Mouse (Mus musculus): ENCODE data around the gene Csnk2b.
"Not testable (repeated sequence)": the region's sequence is repeated elsewhere in the genome, so short reads cannot be mapped to it uniquely, and the experiment has no call there.

Csnk2b gene

DNA sequence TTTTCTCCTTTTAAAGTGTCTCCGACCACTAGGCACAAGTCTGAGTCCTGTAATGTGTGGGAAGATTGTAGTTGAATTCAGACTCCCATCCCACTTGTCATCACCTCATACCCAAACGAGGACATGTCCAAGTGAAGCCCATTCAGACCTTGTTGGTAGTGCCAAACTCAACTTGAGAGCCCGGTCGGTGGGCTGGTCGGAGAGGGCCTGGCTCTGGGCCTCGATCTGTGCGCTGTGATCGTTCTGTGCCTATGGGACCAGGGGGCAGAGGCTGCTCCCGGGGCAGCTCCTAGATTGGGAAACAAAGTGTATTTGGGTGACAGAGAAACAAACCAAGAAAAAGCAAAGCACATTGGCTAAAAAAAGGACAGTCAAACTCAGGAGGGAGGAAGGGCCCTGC, 31.2 kb upstream of the Csnk2b start:
- no peak for DNase-seq (ENCODE audit: low spot score in 2 of 2)

- DNase-seq (ENCODE audit: low spot score in 2 of 2): no peak
Observed at GRCm38 (mm10) chr17:35152121-35152520, 30.3 kb upstream of the Csnk2b start.

DNA sequence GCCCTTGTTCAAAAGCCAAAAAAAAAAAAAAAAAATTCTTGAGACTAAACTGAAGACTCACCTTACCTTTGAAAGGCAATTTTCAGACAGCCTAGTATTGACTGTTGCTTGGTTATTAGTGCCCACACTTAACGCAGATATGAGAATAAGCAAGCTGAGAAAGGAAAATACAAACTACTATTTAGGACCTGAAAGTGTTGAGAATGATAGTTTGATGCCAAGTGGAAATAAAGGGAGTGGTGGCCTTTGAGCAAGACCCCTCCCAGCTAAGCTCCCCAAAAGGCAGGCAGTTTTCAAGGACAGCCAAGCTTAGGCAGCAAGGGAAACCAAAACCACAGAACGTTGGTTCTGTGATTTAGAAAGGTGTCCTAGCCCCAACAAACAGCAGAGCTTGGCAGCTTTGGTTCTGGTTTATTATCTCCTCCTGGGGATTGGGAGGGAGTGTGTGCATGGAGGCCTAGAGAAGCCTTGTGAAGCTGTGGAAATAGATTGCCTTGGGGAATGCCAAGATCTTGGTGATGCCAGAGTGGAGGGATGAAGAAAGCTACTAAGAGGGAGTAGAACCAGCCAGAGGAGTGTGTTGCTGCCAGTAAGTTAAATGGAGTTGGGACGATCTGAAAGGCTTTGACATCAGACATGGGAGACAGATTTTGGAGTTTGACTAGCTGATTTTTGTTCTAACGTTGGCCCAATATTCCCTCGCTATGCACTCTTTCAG, 26.2 kb upstream of the Csnk2b start:
- DNase-seq (ENCODE audit: low spot score in 2 of 2): no peak

DNA sequence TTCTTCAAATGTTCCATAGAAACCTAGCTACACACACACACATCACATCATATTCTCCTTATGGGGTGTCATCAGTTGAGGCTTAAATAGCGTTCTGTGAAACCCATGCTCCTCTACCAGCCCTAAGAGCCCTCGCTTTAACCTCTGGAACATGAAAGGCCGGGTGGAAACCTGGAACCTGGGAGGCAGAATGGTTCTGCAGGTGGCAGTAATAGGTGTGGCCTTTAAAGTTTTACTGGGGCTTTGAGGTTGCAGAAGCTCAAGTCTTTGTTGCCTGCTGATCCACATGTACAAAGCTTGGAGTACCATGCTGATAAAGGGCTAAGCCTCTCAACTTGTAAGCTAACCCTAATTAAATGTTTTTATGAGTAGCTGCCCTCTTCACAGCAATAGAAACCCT, 25.5 kb upstream of the Csnk2b start:
- no peak for DNase-seq (ENCODE audit: low spot score in 2 of 2)

- no peak for DNase-seq (ENCODE audit: low spot score in 2 of 2)
Observed at GRCm38 (mm10) chr17:35146139-35146538, 24.3 kb upstream of the Csnk2b start.

DNA sequence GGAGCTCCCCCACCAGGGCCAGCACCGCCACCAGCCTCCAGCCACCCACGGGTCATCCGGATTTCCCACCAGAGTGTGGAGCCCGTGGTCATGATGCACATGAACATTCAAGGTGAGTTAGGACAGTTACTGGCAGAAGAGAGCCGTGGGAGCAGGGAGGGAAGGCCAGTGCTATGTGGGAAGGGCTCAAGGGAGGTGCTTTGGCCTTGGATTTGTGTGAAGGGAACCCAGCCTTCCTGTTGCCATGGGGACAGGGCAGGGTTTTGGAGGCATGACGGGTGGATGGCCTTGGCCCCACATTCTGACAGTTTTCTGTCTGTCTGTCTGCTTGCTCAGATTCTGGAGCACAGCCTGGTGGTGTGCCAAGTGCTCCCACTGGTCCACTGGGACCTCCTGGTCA, 20.1 kb upstream of the Csnk2b start:
- no peak for DNase-seq (ENCODE audit: low spot score in 2 of 2)

GRCm38 (mm10) chr17:35140490-35140996, 18.7 kb upstream of the Csnk2b start:
- no peak for DNase-seq (ENCODE audit: low spot score in 2 of 2)

- DNase-seq (ENCODE audit: low spot score in 2 of 2): no peak
Observed at GRCm38 (mm10) chr17:35139269-35139668, 17.4 kb upstream of the Csnk2b start.

GRCm38 (mm10) chr17:35135591-35136320, 13.9 kb upstream of the Csnk2b start:
- DNase-seq (ENCODE audit: low spot score in 2 of 2): no peak

GRCm38 (mm10) chr17:35134801-35135590, 13.1 kb upstream of the Csnk2b start, which contains the start of gene Bag6:
Bag6 (plus strand) TSS chr17:35135178.
- peak; percentile 87 to 89 for DNase-seq (ENCODE audit: low spot score in 2 of 2)

DNA sequence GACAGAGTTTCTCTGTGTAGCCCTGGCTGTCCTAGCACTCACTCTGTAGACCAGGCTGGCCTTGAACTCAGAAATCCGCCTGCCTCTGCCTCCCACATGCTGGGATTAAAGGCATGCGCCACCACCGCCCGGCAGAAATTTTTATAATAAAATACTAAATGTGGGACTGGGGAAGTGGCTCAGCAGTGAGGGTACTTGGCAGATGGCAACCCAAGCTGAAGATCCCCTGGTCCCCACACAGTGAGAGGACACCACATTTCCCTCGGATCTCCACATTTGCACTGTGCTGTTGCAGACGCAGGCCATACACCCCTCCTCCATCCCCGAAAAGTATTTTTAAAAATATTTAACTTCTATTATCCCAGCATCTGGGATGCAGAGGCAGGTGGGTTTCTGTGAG, 11.7 kb upstream of the Csnk2b start:
- no peak for DNase-seq (ENCODE audit: low spot score in 2 of 2)

DNA sequence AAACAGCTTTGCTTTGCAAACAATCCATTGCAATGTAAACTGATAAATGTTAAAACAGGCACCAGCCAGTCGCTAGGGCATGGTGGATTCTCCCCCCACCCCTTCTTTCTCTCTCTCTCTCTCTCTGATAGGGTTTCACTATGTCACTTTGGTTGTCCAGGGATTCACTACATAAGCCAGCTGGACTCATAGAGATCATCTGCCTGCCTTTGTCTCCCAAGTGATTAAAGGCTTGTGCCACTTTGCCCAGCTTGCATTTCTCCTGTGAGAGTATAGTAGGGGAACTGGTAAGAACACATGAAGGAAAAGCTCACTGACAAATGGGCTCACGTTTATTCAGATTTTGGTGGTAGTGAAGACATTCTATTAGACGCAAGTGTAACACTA, 10.3 kb upstream of the Csnk2b start:
- DNase-seq (ENCODE audit: low spot score in 2 of 2): no peak

DNA sequence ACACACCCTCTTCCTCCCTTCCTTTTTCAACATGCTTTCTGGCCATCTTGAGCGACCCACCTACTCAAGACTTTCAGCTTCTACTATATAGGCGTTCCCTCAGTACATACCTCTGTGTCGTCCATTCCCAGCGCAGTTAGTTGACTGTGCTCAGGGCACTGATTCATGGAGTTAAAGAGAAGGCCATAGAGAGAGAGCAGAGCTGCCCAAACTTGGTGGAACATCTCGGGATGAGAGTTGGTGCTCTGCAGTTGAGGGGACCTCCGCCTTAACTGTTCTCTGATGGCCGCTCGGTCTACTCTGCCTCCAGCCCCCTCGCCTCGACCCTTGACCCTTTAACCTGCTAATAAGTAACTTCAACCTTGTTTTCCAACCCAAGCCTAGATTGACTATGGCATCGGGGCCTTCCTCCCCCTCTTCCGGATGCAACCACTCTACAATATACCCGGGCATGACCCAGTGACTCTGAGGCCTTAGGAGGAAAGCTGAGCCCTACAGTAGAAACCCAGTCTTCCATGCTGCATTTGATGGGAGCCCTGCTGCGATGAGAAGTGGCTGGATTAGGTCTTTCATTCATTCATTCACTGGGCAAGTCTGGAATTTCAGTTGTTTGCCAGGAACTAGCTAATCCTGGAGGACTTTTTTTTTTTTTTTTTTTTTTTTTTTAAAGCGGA, 9.8 kb upstream of the Csnk2b start, which contains the start of gene Apom:
TSS of gene Apom (minus strand) at position 551 of the 674 bp plus-strand sequence.
- no peak for DNase-seq (ENCODE audit: low spot score in 2 of 2)

DNA sequence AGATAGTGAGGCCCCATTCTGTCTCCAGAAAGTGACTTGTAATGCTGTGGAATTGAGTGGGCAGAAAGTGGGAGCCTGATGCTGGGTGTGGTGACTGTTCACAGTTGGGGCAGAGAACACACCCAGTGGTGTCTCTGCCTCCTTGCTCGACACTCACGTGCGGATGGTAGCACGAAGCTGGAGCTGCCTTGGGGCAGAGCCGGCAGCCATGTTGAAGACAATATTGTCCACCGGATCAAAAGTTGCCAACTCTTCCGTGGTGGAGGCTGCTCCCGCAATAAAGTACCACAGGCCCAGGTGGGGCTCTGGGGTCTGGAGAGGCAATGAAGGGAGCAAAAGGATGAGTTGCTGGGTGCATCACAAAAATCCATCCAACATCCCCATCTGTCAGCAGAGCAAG, 9.2 kb upstream of the Csnk2b start:
- no peak for DNase-seq (ENCODE audit: low spot score in 2 of 2)

GRCm38 (mm10) chr17:35128996-35129395, 7.1 kb upstream of the Csnk2b start:
- no peak for DNase-seq (ENCODE audit: low spot score in 2 of 2)

- no peak for DNase-seq (ENCODE audit: low spot score in 2 of 2)
Observed at GRCm38 (mm10) chr17:35127017-35127416, 5.2 kb upstream of the Csnk2b start.

DNA sequence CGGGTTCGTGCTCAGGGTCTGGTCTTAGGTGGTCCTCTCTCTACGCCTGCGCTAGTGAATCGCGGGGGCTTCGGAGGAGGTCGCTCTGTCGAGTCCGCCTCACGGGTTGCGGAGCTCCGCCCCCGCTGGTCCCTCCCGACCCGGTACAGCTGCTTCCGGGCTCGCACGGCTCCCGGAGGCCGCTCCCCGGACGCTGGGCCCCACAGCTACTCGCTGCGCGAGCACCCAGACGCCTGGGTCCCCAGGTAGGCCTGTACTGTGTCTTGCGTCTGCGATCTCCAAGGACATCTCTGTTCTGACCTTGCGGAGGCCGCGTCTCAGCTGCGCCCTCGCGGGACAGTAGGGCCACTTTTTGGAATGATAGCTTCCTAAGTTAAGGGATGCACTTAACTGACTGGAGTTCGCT, 4.4 kb upstream of the Csnk2b start, which contains the start of gene D17H6S53E:
TSS of gene D17H6S53E (plus strand) at position 168 of the 406 bp plus-strand sequence.
- peak; percentile 61 to 67 for DNase-seq (ENCODE audit: low spot score in 2 of 2)

DNA sequence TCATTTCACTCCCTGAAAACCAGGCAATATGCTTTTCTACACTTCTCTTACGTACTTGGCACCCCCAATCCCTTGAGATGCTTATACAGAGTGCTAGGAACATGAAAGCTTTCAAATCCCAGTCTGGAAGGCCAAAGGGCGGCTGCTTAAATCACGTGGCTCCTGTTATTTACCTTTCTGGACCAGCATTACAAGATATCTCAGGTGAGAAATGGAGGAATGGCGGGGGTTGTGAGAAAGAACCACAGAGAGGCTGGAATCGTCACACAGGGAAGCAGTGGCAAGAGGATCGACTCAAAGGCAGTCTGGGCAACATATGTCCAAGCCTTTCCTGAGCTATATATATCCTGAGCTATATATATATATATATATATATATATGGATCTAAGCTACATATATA, 3.7 kb upstream of the Csnk2b start:
- DNase-seq (ENCODE audit: low spot score in 2 of 2): no peak

- DNase-seq (ENCODE audit: low spot score in 2 of 2): no peak
Observed at GRCm38 (mm10) chr17:35125081-35125480, 3.2 kb upstream of the Csnk2b start.

- not testable (repeated sequence) for DNase-seq (ENCODE audit: low spot score in 2 of 2)
Observed at GRCm38 (mm10) chr17:35124261-35124896, 2.5 kb upstream of the Csnk2b start.

GRCm38 (mm10) chr17:35123287-35123686, 1.4 kb upstream of the Csnk2b start:
- DNase-seq (ENCODE audit: low spot score in 2 of 2): not testable (repeated sequence)
